Mouse (Mus musculus): ENCODE measurements around the gene Slc50a1. TPM values are rescaled to one million over a fixed set of nuclear protein-coding genes. Genes with fewer than 3 reads are reported as not detected.

Gene Slc50a1
- total and polyA plus RNA-seq, 3 experiments = 41.8 to 56.0 (median 50.9) TPM

DNA sequence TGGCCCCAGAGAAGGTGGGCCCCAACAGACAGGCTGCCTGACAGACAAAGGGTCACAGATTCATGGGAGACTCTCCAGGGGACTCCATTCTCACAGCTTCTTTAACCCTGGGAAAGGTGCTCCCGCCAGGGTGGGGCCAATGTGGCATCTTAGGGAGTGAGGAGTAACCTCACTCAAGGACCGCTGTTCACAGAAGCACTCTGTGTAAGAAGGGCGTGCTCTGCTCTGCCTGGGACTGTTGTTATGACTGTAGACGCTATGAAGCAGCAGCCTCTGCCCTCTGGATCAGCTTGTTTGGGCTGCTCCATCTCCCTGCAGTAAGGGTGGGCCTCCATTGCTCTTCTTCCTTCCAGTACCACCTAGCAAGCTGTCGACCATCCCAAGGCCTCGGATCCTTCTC, 34.1 kb upstream of the Slc50a1 start:
- no peak overlapping the region for H3K27ac ChIP-seq (ENCODE audit: insufficient read depth, low read depth)
- no peak for DNase-seq (ENCODE audit: extremely low read depth)
- in situ Hi-C loops (cut with MboI; ENCODE audit: low pct_ligation_motif_present, low pct_unique_long_range_greater_than_20kb, low sequenced_read_pairs) = no loop called here
- no peaks in the 10 kb centered on the region for H3K79me2 ChIP-seq (replicated peaks; ENCODE audit: control insufficient read depth, extremely low read depth, insufficient read depth, poor library complexity, severe bottlenecking)
- no peak overlapping the region for H3K4me2 ChIP-seq (ENCODE audit: insufficient read depth, low read depth, poor library complexity, severe bottlenecking)
- H3K27me3 ChIP-seq (replicated peaks) = peaks cover 2% of the 10 kb centered on the region
- dilution Hi-C loops (cut with MboI; ENCODE audit: extremely low pct_ligation_motif_present, extremely low pct_unique_long_range_greater_than_20kb, low sequenced_read_pairs) = no loop called here
- no peak overlapping the region for H3K4me3 ChIP-seq (replicated peaks in 1 of 3; ENCODE audit: low read depth in 2 of 3, low read length in 2 of 3, poor library complexity in 1 of 3)
- no peaks in the 10 kb centered on the region for H3K4me1 ChIP-seq (ENCODE audit: control insufficient read depth in 1 of 2, insufficient read depth in 2 of 2)
- no peaks in the 10 kb centered on the region for H3K36me3 ChIP-seq (replicated peaks in 1 of 2; ENCODE audit: control insufficient read depth in 1 of 2, insufficient read depth in 1 of 2, low read length in 1 of 2)
- H3K9ac ChIP-seq (ENCODE audit: insufficient read depth, low read depth) = no peak overlapping the region
- H3K9me3 ChIP-seq (replicated peaks; ENCODE audit: low read length) = no peaks in the 10 kb centered on the region
- no peak for TF ChIP-seq PAX5 (IDR thresholded peaks at IDR 0.05; ENCODE audit: low read length)
- TF ChIP-seq POLR2AphosphoS2 (IDR thresholded peaks at IDR 0.05; ENCODE audit: low read depth, low read length) = no peak
- TF ChIP-seq ZC3H11A (IDR thresholded peaks at IDR 0.05; ENCODE audit: low read depth, low read length) = no peak
- no peak for TF ChIP-seq USF1 (IDR thresholded peaks at IDR 0.05; ENCODE audit: low read depth, low read length)
- no peak for TF ChIP-seq GABPA (IDR thresholded peaks at IDR 0.05; ENCODE audit: insufficient replicate concordance, low read depth, low read length)
- no peak for TF ChIP-seq EP300 (IDR thresholded peaks at IDR 0.05; ENCODE audit: low read length)
- no peak for TF ChIP-seq NRF1 (IDR thresholded peaks at IDR 0.05; ENCODE audit: low read depth, low read length)
- no peak for TF ChIP-seq USF2 (conservative IDR thresholded peaks at IDR 0.05; ENCODE audit: low read depth, low read length)
- no peak for TF ChIP-seq JUN (IDR thresholded peaks at IDR 0.05; ENCODE audit: insufficient read depth, low read depth, low read length)
- no peak for TF ChIP-seq JUND (conservative IDR thresholded peaks at IDR 0.05; ENCODE audit: low read depth, low read length)

DNA sequence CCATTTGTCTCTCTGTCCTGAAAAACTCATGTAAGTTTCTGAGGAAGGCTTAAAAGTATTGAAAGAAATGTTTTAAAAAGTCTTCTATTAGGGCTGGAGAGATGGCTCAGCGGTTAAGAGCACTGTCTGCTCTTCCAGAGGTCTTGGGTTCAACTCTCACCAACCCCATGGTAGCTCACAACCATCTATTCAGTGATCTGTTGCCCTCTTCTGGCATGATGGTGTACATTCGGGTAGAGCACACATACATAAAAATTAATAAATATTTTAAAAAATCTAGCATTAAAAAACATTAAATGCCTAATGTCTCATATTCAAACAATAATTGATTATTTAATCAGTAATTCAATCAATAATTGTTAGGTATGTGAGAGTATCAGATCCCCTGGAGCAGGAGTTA, 30.1 kb upstream of the Slc50a1 start:
- dilution Hi-C loops (cut with MboI; ENCODE audit: extremely low pct_ligation_motif_present, extremely low pct_unique_long_range_greater_than_20kb, low sequenced_read_pairs) (no loop called here), in situ Hi-C loops (cut with MboI; ENCODE audit: low pct_ligation_motif_present, low pct_unique_long_range_greater_than_20kb, low sequenced_read_pairs) (no loop called here)
- H3K9ac ChIP-seq (ENCODE audit: insufficient read depth, low read depth) = no peak overlapping the region
- no peak for DNase-seq (ENCODE audit: extremely low read depth)
- H3K27ac ChIP-seq (ENCODE audit: insufficient read depth, low read depth) = no peak overlapping the region
- H3K4me2 ChIP-seq (ENCODE audit: insufficient read depth, low read depth, poor library complexity, severe bottlenecking) = no peak overlapping the region
- no peaks in the 10 kb centered on the region for H3K79me2 ChIP-seq (replicated peaks; ENCODE audit: control insufficient read depth, extremely low read depth, insufficient read depth, poor library complexity, severe bottlenecking)
- H3K4me3 ChIP-seq (replicated peaks in 1 of 3; ENCODE audit: low read depth in 2 of 3, low read length in 2 of 3, poor library complexity in 1 of 3) = no peak overlapping the region
- no peaks in the 10 kb centered on the region for H3K36me3 ChIP-seq (replicated peaks in 1 of 2; ENCODE audit: control insufficient read depth in 1 of 2, insufficient read depth in 1 of 2, low read length in 1 of 2)
- peak in 1 of 2 experiments; percentile 56; a peak in 2 of 4 replicates for TF ChIP-seq CTCF (conservative IDR thresholded peaks at IDR 0.05 in 1 of 2, IDR thresholded peaks at IDR 0.05 in 1 of 2; ENCODE audit: low read depth in 2 of 2, low read length in 2 of 2)
- TF ChIP-seq SIN3A (IDR thresholded peaks at IDR 0.05; ENCODE audit: low read length) = no peak
- TF ChIP-seq MYC (IDR thresholded peaks at IDR 0.05; ENCODE audit: low read depth, low read length) = no peak
- TF ChIP-seq RAD21 (IDR thresholded peaks at IDR 0.05; ENCODE audit: low read depth, low read length) = peak; percentile 51
- peak; percentile 37; the same call in 1 of the 2 replicates for TF ChIP-seq SMC3 (IDR thresholded peaks at IDR 0.05; ENCODE audit: low read depth, low read length)
- H3K9me3 ChIP-seq (replicated peaks; ENCODE audit: low read length) = no peaks in the 10 kb centered on the region
- H3K27me3 ChIP-seq (replicated peaks) = peaks cover 2% of the 10 kb centered on the region
- H3K4me1 ChIP-seq (ENCODE audit: control insufficient read depth in 1 of 2, insufficient read depth in 2 of 2) = peaks cover 7 to 25% of the 10 kb centered on the region in 2 experiments

DNA sequence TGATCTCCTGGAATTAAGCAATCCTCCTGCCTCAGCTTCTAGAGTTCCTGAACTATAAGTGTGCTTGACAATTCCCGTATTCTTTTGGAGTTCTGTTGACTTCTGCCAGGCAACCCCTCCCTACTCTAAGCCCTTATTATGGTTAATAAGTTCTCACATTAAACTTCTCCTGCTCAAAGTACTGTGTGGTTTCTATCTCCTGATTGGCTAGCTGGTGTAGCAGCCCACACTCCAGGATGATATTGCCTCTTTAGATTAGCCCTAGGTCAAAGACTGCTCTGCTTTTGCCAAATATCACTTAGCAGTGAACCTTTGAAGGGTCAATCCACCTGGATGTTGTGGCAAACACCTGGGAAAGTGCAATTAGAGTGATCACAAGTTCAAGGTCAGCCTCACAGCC, 29.7 kb upstream of the Slc50a1 start:
- no peaks in the 10 kb centered on the region for H3K9me3 ChIP-seq (replicated peaks; ENCODE audit: low read length)
- in situ Hi-C loops (cut with MboI; ENCODE audit: low pct_ligation_motif_present, low pct_unique_long_range_greater_than_20kb, low sequenced_read_pairs) (no loop called here), dilution Hi-C loops (cut with MboI; ENCODE audit: extremely low pct_ligation_motif_present, extremely low pct_unique_long_range_greater_than_20kb, low sequenced_read_pairs) (no loop called here)
- no peaks in the 10 kb centered on the region for H3K36me3 ChIP-seq (replicated peaks in 1 of 2; ENCODE audit: control insufficient read depth in 1 of 2, insufficient read depth in 1 of 2, low read length in 1 of 2)
- no peak overlapping the region for H3K27ac ChIP-seq (ENCODE audit: insufficient read depth, low read depth)
- H3K4me1 ChIP-seq (ENCODE audit: control insufficient read depth in 1 of 2, insufficient read depth in 2 of 2) = peaks cover 7 to 30% of the 10 kb centered on the region in 2 experiments
- TF ChIP-seq MYC (IDR thresholded peaks at IDR 0.05; ENCODE audit: low read depth, low read length) (no peak), ELF1 (IDR thresholded peaks at IDR 0.05; ENCODE audit: low read depth, low read length) (no peak), MAX (IDR thresholded peaks at IDR 0.05; ENCODE audit: low read length) (no peak), USF1 (IDR thresholded peaks at IDR 0.05; ENCODE audit: low read depth, low read length) (no peak), ZNF384 (IDR thresholded peaks at IDR 0.05; ENCODE audit: low read depth, low read length) (no peak), USF2 (conservative IDR thresholded peaks at IDR 0.05; ENCODE audit: low read depth, low read length) (no peak), JUND (conservative IDR thresholded peaks at IDR 0.05; ENCODE audit: low read depth, low read length) (no peak), PAX5 (IDR thresholded peaks at IDR 0.05; ENCODE audit: low read length) (no peak), JUN (IDR thresholded peaks at IDR 0.05; ENCODE audit: insufficient read depth, low read depth, low read length) (no peak), NELFE (IDR thresholded peaks at IDR 0.05; ENCODE audit: low read depth, low read length) (no peak), NRF1 (IDR thresholded peaks at IDR 0.05; ENCODE audit: low read depth, low read length) (no peak), POLR2A (IDR thresholded peaks at IDR 0.05; ENCODE audit: low read depth, low read length) (no peak), E2F4 (IDR thresholded peaks at IDR 0.05; ENCODE audit: insufficient replicate concordance, low read depth, low read length) (no peak), TBP (conservative IDR thresholded peaks at IDR 0.05; ENCODE audit: low read depth, low read length) (no peak), MAZ (IDR thresholded peaks at IDR 0.05; ENCODE audit: low read depth, low read length) (no peak), EP300 (IDR thresholded peaks at IDR 0.05; ENCODE audit: low read length) (no peak), UBTF (IDR thresholded peaks at IDR 0.05; ENCODE audit: low read depth, low read length) (no peak), ZMIZ1 (IDR thresholded peaks at IDR 0.05; ENCODE audit: low read depth, low read length) (no peak)
- H3K79me2 ChIP-seq (replicated peaks; ENCODE audit: control insufficient read depth, extremely low read depth, insufficient read depth, poor library complexity, severe bottlenecking) = no peaks in the 10 kb centered on the region
- H3K4me3 ChIP-seq (replicated peaks in 1 of 3; ENCODE audit: low read depth in 2 of 3, low read length in 2 of 3, poor library complexity in 1 of 3) = no peak overlapping the region
- DNase-seq (ENCODE audit: extremely low read depth) = no peak
- no peaks in the 10 kb centered on the region for H3K27me3 ChIP-seq (replicated peaks)
- H3K9ac ChIP-seq (ENCODE audit: insufficient read depth, low read depth) = no peak overlapping the region
- H3K4me2 ChIP-seq (ENCODE audit: insufficient read depth, low read depth, poor library complexity, severe bottlenecking) = no peak overlapping the region

All from CH12.LX (cell line).